Mouse (Mus musculus) heart, postnatal 25 days (tissue): Measurements from ENCODE around the gene Gc. TPM values are rescaled to one million over a fixed set of nuclear protein-coding genes. Genes with fewer than 3 reads are reported as not detected.

Experiments used
- DNase-seq: peaks from one replicate; pipeline ENCODE4 v3.0.0; 2022; ENCODE audit warnings: low spot score
- intact Hi-C: fragments of 180-260 bp; cut with DNase I; formaldehyde crosslinking; loops from one replicate; pipeline ENCODE4 v1.15.1; 2025
- total RNA-seq, 2 experiments: library from RNA; stranded (reverse); gene quantifications; 2 replicates each; pipeline ENCODE4 v1.2.3; 2021

Gc gene
- total RNA-seq, 2 experiments from 2014 or later = not detected

- no peak for DNase-seq
- intact Hi-C loops = no loop called here
These were observed 89.5 kb downstream of the Gc start for GRCm38 (mm10) chr5:89368045-89368743.

Other genes with a start within 250 kb of the Gc start
- not detected for gene Npffr2, start 69.5 kb upstream of the Gc start, total RNA-seq